Mouse (Mus musculus) liver, postnatal 0 days (tissue): ENCODE results near the gene Tmem179b.

Source experiments
- CTCF ChIP-seq: sonication (generic); IDR thresholded peaks from 2 replicates; pipeline ENCODE4 v1.5.1; 2016; ENCODE audit warnings: antibody characterized with exemption, low read depth
- EP300 ChIP-seq: IDR thresholded peaks from 2 replicates; pipeline ENCODE4 v1.6.1; 2016; ENCODE audit warnings: antibody characterized with exemption, low read depth, mild to moderate bottlenecking

DNA sequence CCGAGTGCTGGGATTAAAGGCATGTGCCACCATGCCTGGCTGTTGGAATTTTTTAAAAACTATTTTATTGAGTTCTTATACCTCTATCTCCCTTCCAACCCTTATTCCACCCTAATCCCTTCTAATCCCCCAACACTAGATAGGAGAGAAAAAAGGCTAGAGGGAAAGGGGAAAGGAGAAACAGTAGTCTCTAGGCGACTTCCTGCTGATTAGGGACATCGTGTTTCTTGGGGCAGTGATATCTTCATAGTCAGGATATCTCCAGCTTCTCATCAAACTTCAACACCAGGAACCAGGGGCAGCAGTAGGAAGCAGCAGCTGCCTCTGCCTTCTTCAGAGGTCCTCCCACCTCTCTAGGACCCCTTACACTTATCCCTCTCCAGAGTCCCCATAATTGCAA is 39.9 kb downstream of the Tmem179b start:
- no peak for TF ChIP-seq EP300
- no peak for TF ChIP-seq CTCF
